ENCODE assay signal across 17 mouse cellular contexts in genomic region chr3:109937634-109938033, GRCm38 (mm10).
"Had no signal": no experiment of that assay in that cellular context is flagged by ENCODE, and none has a peak within 500 bp of the region (broad histone marks: within the 10 kb centered on the region; RNA-seq: fewer than 3 reads in every experiment).

No protein-coding gene starts in this region.

- H3K4me2 ChIP-seq: kidney, embryonic 15.5 days; liver, embryonic 13.5 days; midbrain, embryonic 12.5 days had no signal

- H3K9ac ChIP-seq: kidney, embryonic 15.5 days; liver, embryonic 13.5 days; midbrain, embryonic 12.5 days had no signal

- H3K36me3 ChIP-seq: kidney, embryonic 15.5 days; liver, embryonic 13.5 days; midbrain, embryonic 12.5 days had no signal

- H3K27ac ChIP-seq: kidney, embryonic 15.5 days; left cerebral cortex, adult 2 months; liver, embryonic 13.5 days; midbrain, embryonic 12.5 days; stomach, postnatal 0 days had no signal

- H3K4me1 ChIP-seq: kidney, embryonic 15.5 days; liver, embryonic 13.5 days; midbrain, embryonic 12.5 days had no signal

- ATAC-seq: midbrain, embryonic 16.5 days had no signal

- DNase-seq: kidney, adult 11 months; kidney, adult 8-10 months; kidney, postnatal 14 days; kidney, postnatal 4 days; layer of hippocampus, postnatal 36 days; liver, embryonic 13.5 days; lung, adult 2 months; lung, postnatal 14 days; lung, postnatal 4 days; right cerebral cortex, postnatal 14 days; right cerebral cortex, postnatal 4 days; thymus, postnatal 25 days had no signal

- H3K4me3 ChIP-seq: kidney, embryonic 15.5 days; left cerebral cortex, adult 2 months; liver, embryonic 13.5 days; midbrain, embryonic 12.5 days had no signal

- H3K27me3 ChIP-seq: kidney, embryonic 15.5 days; liver, embryonic 13.5 days; midbrain, embryonic 12.5 days had no signal

- H3K9me3 ChIP-seq: kidney, embryonic 15.5 days; liver, embryonic 13.5 days; midbrain, embryonic 12.5 days had no signal
